Mouse (Mus musculus) CH12.LX (cell line): ENCODE measurements around the gene Eif1.
A peak's percentile ranks its signal among the peaks of the same experiment; 100 is the strongest.

Experiments used
- BHLHE40 ChIP-seq: IDR thresholded peaks from 2 replicates; pipeline ENCODE4 v1.6.1; 2011; ENCODE audit warnings: mild to moderate bottlenecking, low read depth, low read length, improper control_type of control experiment
- CTCF ChIP-seq, 2 experiments: IDR thresholded peaks in 1 of 2; conservative IDR thresholded peaks in 1 of 2; 2 replicates each; pipeline ENCODE4 v1.5.1; 2011 to 2012; ENCODE audit warnings: low read depth in 2 of 2, low read length in 2 of 2, improper control_type of control experiment in 1 of 2, inconsistent platforms in 1 of 2, mild to moderate bottlenecking in 1 of 2, moderate library complexity in 1 of 2
- E2F4 ChIP-seq: IDR thresholded peaks from 2 replicates; pipeline ENCODE4 v1.6.1; 2011; ENCODE audit warnings: low read depth, low read length, improper control_type of control experiment; ENCODE audit not compliant: insufficient replicate concordance
- EP300 ChIP-seq: IDR thresholded peaks from 2 replicates; pipeline ENCODE4 v1.6.1; 2011; ENCODE audit warnings: low read length, improper control_type of control experiment
- IRF4 ChIP-seq: IDR thresholded peaks from 2 replicates; pipeline ENCODE4 v1.6.1; 2014; ENCODE audit warnings: low read depth, mild to moderate bottlenecking, inconsistent platforms, low read length, improper control_type of control experiment
- KAT2A ChIP-seq: IDR thresholded peaks from 2 replicates; pipeline ENCODE4 v1.6.1; 2012; ENCODE audit warnings: low read length, improper control_type of control experiment, inconsistent platforms; ENCODE audit not compliant: insufficient replicate concordance
- MXI1 ChIP-seq: IDR thresholded peaks from 2 replicates; pipeline ENCODE4 v1.6.1; 2011; ENCODE audit warnings: mild to moderate bottlenecking, low read depth, low read length, improper control_type of control experiment
- POLR2A ChIP-seq: IDR thresholded peaks from 2 replicates; pipeline ENCODE4 v1.6.1; 2011; ENCODE audit warnings: low read depth, mild to moderate bottlenecking, improper control_type of control experiment, low read length
- RCOR1 ChIP-seq: conservative IDR thresholded peaks from 2 replicates; pipeline ENCODE4 v1.6.1; 2012; ENCODE audit warnings: low read depth, mild to moderate bottlenecking, inconsistent platforms, low read length, improper control_type of control experiment
- SMC3 ChIP-seq: IDR thresholded peaks from 2 replicates; pipeline ENCODE4 v1.6.1; 2011; ENCODE audit warnings: low read depth, low read length, improper control_type of control experiment
- UBTF ChIP-seq: IDR thresholded peaks from 2 replicates; pipeline ENCODE4 v1.6.1; 2012; ENCODE audit warnings: low read depth, mild to moderate bottlenecking, inconsistent platforms, low read length, improper control_type of control experiment, moderate library complexity
- ZMIZ1 ChIP-seq: IDR thresholded peaks from 2 replicates; pipeline ENCODE4 v1.6.1; 2012; ENCODE audit warnings: low read depth, mild to moderate bottlenecking, inconsistent platforms, low read length, improper control_type of control experiment

DNA sequence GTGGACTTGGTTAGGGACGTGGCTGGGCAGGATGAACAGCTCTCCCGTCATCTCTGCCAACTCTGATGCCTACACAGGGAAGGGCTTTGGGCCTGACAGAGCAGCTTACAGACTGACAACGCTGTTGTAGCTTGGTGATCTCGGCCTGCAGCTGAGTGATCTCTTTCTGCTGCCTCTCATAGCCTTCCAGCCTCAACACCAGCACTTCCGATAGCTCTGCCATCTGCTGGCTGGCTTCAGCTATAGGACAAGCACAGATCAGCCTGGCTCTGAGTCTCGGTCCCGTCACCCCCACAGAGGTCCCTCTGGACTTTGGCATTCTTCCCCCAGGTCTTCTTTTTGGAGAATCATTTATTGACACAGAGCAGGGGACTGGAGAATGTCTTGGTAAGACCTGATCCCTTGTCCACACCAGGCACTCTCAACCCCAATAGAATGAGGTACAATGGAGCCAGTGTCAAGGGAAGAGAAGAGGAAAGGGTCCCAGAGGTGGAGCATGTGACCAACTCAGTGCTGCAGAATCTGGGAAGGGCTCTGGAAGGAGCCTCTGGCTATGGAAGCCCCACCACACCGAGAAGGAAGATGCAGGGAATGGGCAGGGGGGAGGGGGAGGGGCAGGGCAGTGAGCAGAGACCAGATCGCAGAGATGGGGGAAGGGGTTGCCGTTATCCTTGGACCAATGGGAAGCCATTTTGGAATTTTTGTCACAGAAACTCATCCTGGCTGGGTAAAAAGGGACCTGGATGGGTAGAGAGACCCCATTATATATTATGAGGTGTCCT lies 32.6 kb downstream of the Eif1 start:
- no peak for TF ChIP-seq IRF4
- TF ChIP-seq SMC3, result peak; percentile 54
- no peak for TF ChIP-seq POLR2A
- TF ChIP-seq ZMIZ1, result no peak
- no peak for TF ChIP-seq UBTF
- no peak for TF ChIP-seq EP300
- TF ChIP-seq KAT2A, result no peak
- no peak for TF ChIP-seq RCOR1
- peak; percentile 16 to 75; a peak in 3 of 4 replicates for TF ChIP-seq CTCF (conservative IDR thresholded peaks at IDR 0.05 in 1 of 2, IDR thresholded peaks at IDR 0.05 in 1 of 2; ENCODE audit: low read depth in 2 of 2, low read length in 2 of 2)
- no peak for TF ChIP-seq MXI1
- TF ChIP-seq E2F4, result no peak
- TF ChIP-seq BHLHE40, result no peak
